Mouse (Mus musculus) brain, embryonic 14.5 days (tissue): Measurements from ENCODE around the gene Ncam2. TPM values are rescaled to one million over a fixed set of nuclear protein-coding genes. Genes with fewer than 3 reads are reported as not detected.
A peak's percentile ranks its signal among the peaks of the same experiment; 100 is the strongest.
"Not testable (repeated sequence)": the region's sequence is repeated elsewhere in the genome, so short reads cannot be mapped to it uniquely, and the experiment has no call there.

Source experiments
- DNase-seq: peaks from one replicate; pipeline ENCODE4 v3.0.0-alpha.2; 2011; ENCODE audit warnings: low read depth
- CTCF ChIP-seq: fragments of 200-500 bp; IDR thresholded peaks from 2 replicates; pipeline ENCODE4 v1.5.1; 2012; ENCODE audit warnings: inconsistent platforms, mild to moderate bottlenecking, moderate library complexity, borderline replicate concordance; ENCODE audit not compliant: insufficient read depth, insufficient read length; ENCODE audit errors: extremely low read depth
- POLR2A ChIP-seq: fragments of 200-500 bp; IDR thresholded peaks from 2 replicates; pipeline ENCODE4 v1.6.1; 2012; ENCODE audit warnings: mild to moderate bottlenecking, inconsistent platforms, borderline replicate concordance; ENCODE audit not compliant: poor library complexity, insufficient read depth, insufficient read length, severe bottlenecking; ENCODE audit errors: extremely low read depth
- polyA plus RNA-seq: library from polyadenylated mRNA; depleted of rRNA; stranded (reverse); fragments of >200 nt; gene quantifications from 2 replicates; pipeline ENCODE4 v1.2.3, GENCODE M21; 2012

The Ncam2 gene
- polyA plus RNA-seq, 1 experiment, result 11.5 TPM

DNA sequence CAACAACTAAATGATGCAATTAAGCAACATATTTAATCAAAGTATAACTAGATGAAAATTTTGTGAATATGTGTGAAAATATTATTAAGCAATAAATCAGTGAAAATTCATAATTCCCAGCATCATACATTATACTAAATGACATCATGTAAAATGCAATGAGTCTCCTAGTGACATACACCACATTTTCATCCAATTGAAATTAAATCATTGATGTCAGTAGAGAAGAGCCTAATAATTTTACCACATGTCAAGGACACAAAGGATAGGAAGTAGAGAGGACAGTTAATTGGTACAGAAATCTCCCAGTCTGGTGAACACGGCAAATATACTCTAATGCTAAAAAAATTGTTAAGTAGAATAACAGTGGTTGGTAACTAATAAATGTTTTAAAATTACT lies 118.5 kb downstream of the Ncam2 start:
- DNase-seq, result no peak
- TF ChIP-seq POLR2A (no peak), CTCF (no peak)

DNA sequence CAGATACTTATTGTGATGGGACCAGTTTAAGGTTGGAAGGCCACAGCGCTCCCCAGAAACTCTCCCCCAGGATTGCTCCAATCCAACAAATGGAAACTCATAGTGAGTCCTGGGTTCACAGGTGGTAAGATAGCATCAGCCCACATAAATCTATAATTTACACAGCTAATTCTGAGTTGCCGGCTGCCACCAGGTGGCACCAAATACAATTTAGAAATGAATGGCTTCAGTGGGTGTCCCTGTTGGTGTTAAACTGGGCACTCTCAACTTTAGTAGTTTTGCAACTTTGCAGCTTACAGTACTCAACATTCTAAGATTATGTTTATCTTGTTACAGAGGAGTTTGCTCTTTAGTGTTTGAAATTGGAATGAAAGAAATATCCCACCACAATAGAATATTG lies 130.0 kb downstream of the Ncam2 start:
- peak; percentile 70 for DNase-seq
- peak; percentile 67; the same call in 1 of the 2 replicates for TF ChIP-seq CTCF
- TF ChIP-seq POLR2A, result no peak

DNA sequence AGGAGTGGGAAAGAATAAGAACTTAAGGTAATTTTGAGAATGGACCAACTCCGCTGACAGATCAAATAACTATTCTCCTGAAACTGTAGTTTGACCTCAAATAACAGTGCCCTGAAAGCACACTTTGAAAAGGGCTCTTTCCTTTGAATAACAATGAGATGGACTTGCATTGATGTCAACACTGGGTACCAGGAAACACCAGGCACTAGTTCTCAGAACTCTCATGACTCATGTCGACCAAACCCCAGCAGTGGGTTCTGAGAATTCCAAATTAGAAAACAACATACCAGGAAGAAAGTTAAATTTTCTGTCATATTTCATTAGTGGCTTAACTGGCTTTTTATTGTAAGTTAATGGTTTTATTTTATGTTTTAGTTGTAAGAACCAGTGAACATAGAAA lies 165.4 kb downstream of the Ncam2 start:
- TF ChIP-seq CTCF (no peak), POLR2A (no peak)
- no peak for DNase-seq

DNA sequence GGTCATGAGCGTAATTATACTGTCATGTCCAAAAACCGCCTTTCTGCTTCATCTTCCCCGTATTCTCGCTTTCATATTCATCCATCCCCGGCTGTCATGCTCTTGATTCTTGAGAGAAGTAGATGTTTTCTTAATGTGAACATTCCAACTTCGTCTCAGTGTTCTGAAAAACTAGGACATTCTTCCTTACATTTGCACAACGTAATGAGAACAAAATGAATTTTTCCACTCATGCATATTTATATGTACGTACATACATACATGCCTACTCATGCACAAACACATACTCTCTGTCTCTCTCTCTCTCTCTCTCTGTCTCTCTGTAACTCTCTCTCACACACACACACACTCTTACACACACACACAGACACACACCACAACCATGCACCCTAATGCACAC lies 173.7 kb downstream of the Ncam2 start:
- DNase-seq, result no peak
- TF ChIP-seq CTCF, result no peak
- no peak for TF ChIP-seq POLR2A

DNA sequence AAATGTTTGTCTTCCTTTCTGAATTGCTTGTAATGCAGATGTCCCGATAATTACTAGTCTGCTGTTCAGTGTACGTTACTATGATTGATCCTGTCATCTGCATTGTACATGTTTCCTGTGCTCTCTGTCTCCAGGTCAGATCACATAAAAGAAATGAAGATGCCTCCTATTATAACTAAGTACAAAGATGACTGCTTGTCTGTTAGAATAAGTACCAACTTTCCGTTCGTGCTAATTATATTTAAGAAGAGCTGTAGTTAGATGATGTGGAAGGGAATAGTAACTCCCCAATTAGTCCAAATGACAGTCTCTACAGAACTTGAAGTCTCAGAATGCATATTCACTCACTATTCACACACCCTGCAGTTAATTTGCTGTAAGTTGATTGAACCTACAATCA lies 179.9 kb downstream of the Ncam2 start:
- TF ChIP-seq CTCF (no peak), POLR2A (no peak)
- peak; percentile 64 for DNase-seq

DNA sequence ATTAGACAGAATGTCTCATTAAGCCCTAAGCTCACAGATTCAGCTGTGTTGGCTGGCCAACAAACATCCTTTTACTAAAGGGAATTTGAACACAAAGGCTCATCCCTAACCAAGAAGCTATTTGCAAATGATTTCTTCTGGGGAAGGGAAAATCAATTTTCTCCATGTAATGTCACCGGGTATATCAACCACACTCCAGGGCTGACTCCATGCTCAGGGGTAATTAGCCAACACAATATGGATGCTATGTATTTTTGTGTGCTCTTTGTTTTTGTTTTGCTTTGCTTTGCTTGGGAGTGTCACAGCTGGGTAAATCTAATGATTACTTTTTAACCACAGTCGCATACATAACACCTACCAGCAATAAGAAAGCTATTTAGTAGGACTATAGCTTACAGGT lies 188.1 kb downstream of the Ncam2 start:
- DNase-seq, result peak; percentile 31
- TF ChIP-seq CTCF, result no peak
- TF ChIP-seq POLR2A, result no peak

DNA sequence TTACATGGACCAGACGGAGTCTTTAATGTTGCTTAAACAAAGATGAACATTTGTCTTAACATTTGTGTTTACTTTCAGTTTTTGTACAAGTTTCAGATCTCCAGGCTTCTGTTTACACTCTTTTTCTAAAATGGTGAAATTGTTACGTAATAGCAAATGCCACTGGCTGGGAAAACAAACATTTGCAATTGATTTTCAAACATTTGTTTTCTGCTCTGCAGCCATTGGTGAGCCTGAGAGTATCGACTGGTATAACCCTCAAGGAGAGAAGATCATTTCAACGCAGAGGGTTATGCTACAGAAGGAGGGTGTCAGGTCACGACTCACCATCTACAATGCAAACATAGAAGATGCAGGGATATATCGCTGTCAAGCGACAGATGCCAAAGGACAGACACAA lies 234.1 kb downstream of the Ncam2 start:
- TF ChIP-seq CTCF (no peak), POLR2A (no peak)
- DNase-seq, result peak; percentile 28

DNA sequence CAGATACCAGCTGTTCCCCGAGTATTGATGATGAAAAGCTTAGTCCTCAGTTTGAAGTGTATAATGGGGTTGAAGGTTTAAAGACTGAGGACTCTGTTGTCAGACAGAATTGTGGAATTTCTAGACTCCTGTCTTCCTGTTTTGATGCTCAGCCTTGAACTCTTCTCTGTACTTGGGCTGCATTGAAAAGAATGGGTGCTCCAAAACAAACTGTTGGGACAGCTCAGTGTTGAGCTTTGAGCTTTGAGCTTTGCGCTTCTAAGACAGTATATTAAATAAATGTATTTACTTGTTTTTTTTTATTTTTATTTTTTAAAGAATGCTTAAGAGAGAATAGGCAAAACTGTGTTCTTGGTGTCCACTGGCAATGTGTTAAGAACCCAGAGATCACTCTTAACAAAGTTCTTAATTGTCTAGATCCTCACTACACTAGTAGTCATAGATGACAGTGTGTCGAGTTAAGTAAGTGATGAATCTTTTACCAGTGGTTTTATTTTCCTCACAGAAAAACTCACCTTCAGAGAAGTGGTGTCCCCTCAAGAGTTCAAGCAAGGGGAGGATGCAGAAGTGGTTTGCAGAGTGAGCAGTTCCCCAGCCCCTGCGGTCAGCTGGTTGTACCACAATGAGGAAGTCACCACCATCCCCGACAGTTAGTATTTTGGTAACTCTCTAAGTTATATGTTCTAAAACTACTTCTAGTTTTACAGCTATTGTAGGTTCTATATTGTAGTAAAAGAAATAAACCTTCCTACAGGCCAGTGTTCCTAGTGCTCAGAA lies 236.8 kb downstream of the Ncam2 start:
- no peak for DNase-seq
- no peak for TF ChIP-seq POLR2A
- no peak for TF ChIP-seq CTCF

DNA sequence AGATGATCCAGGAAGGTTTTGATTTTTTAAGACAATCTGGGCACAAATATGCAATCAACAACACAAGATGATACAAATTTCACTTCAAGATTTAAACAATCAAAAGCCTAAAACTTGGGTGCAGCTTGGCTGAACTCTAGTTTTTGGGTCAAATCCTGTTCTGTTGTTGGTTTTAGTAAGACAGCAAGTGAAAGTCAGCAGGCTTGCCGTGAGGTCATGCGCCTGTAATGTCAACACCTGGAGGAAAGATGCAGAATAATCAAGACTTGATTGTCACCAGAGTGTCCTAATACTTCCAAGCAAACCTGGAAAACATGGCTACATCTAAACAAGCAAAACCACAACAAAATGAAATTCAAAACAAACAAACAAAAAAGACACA lies 237.4 kb downstream of the Ncam2 start:
- DNase-seq, result no peak
- TF ChIP-seq POLR2A (no peak), CTCF (no peak)

DNA sequence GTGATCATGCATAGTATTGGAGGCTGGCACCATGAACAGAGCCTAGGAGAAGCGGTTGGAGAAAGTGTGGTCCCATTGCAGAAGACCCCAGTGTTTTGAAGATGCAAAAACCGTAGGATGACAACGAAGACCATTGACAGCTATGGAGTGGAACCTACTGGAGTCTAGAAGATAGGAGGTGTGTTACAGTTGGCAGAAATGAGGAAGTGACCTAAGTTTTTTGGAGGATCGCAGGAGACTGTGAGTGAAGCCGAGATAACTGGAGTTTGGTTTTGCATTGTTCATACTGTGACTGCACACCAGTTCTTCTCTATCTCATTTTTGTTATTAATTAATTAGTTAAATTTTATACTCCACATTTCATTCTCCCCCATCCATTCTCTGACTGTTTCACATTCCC lies 250.4 kb downstream of the Ncam2 start:
- no peak for DNase-seq
- TF ChIP-seq CTCF, result no peak
- no peak for TF ChIP-seq POLR2A

DNA sequence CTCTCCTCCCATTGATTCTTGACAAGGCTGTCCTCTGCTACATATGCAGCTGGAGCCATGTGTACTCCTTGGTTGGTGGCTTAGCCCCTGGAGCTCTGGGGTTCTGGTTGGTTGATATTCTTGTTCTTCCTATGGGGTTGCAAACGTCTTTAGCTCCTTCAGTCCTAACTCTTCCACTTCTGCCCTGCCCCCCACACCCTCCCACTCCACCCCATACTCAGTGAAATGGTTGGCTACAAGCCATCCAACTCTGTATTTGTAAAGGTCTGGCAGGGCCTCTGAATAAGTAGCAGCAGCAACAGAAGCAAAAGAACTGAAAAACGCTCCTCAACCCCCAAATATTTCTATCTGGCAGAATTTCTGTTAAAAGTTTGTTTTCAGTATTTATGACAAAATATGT lies 252.5 kb downstream of the Ncam2 start:
- no peak for TF ChIP-seq CTCF
- no peak for TF ChIP-seq POLR2A
- peak; percentile 46 for DNase-seq

DNA sequence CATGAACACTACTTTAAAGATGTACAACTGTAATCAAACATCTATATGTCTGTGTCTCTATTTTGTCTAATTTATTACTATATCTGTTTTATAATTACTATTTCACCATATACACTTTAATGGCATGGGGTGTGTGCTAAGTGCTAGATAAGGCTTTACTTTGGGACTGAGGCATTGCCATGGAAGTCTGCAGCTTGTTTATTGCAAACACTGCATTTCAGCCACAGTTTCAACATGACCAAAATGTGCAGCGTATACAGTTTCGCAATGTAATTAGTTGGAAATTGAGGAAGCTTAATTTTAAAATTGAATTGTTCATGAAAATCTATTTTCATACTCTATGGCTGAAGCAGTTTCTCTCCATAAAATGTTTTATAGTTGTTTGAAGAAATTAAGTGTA lies 254.0 kb downstream of the Ncam2 start:
- TF ChIP-seq POLR2A (no peak), CTCF (no peak)

DNA sequence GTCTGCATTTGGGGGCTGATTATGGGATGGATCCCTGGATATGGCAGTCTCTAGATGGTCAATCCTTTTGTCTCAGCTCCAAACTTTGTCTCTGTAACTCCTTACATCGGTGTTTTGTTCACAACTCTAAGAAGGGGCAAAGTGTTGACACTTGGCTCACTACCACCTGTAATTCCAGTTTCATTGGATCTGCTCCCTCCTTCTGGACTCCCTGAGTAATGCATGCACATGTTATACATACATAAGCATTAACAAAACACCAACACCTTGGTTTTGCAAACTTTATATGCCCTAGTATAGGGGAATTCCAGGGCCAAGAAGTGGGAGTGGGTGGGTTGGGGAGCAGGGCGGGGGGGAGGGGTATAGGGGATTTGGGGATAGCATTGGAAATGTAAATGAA lies 262.2 kb downstream of the Ncam2 start:
- not testable (repeated sequence) for DNase-seq

More for the DNA sequence above, 254.0 kb downstream of the Ncam2 start:
- DNase-seq, result no peak

DNA sequence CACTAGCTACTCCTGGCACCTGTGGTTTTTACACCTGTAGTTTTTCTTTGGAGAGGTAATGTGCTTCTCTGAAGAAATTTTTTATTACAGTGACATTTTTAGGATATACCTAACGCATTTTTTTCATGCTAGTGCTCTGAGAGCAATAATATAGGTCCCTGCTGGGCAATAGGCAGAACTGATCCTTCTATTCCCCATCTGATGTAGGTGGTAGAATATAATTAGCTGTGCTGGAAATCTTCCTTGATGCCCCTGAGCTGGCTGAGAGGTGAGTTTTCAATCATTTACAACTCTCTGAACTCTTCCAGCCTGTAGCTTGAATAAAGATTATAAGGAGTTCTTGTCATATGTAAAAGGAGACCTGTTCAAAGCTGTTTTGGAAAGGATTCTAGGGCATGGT lies 272.4 kb downstream of the Ncam2 start:
- no peak for TF ChIP-seq CTCF
- no peak for TF ChIP-seq POLR2A
- DNase-seq, result peak; percentile 48
